Mouse (Mus musculus) intestine, embryonic 16.5 days (tissue): ENCODE measurements around the gene Cdh20. TPM values are rescaled to one million over a fixed set of nuclear protein-coding genes. Genes with fewer than 3 reads are reported as not detected.
"Not testable (repeated sequence)": the region's sequence is repeated elsewhere in the genome, so short reads cannot be mapped to it uniquely, and the experiment has no call there.

Experiments used
- ATAC-seq: fragments of 200-750 bp; cut with Nextera tagmentation; 2 replicates; pipeline ENCODE4 v1.8.0; 2017; ENCODE audit warnings: moderate TSS enrichment, moderate library complexity
- H3K27ac ChIP-seq: fragments of 300-500 bp; sonication (generic); 2 replicates; pipeline ENCODE4 v1.5.1; 2014; ENCODE audit warnings: mild to moderate bottlenecking, low read length
- H3K27me3 ChIP-seq: fragments of 300-500 bp; sonication (generic); replicated peaks from 2 replicates; pipeline ENCODE4 v1.6.1; 2014; ENCODE audit warnings: low read length, control low read depth, mixed read lengths; ENCODE audit not compliant: control insufficient read depth, insufficient read depth
- H3K36me3 ChIP-seq: fragments of 300-500 bp; sonication (generic); 2 replicates; pipeline ENCODE4 v1.6.1; 2014; ENCODE audit warnings: low read length, control low read depth; ENCODE audit not compliant: control insufficient read depth, insufficient read depth
- H3K4me1 ChIP-seq: fragments of 300-500 bp; sonication (generic); 2 replicates; pipeline ENCODE4 v1.6.1; 2014; ENCODE audit warnings: low read length, control low read depth, mixed read lengths; ENCODE audit not compliant: control insufficient read depth, insufficient read depth
- H3K4me2 ChIP-seq: fragments of 300-500 bp; sonication (generic); 2 replicates; pipeline ENCODE4 v1.6.1; 2014; ENCODE audit warnings: low read depth, low read length, control low read depth
- H3K4me3 ChIP-seq: fragments of 300-500 bp; sonication (generic); 2 replicates; pipeline ENCODE4 v1.5.1; 2014; ENCODE audit warnings: mild to moderate bottlenecking, low read length
- H3K9ac ChIP-seq: fragments of 300-500 bp; sonication (generic); 2 replicates; pipeline ENCODE4 v1.6.1; 2014; ENCODE audit warnings: low read depth, low read length
- H3K9me3 ChIP-seq: fragments of 300-500 bp; sonication (generic); 2 replicates; pipeline ENCODE4 v1.6.1; 2016; ENCODE audit warnings: low read length, control low read depth; ENCODE audit not compliant: control insufficient read depth
- WGBS: fragments of 180-500 bp; shearing (Covaris S2); extraction: QIAGEN DNeasy Blood & Tissue Kit; methylation state at CpG from one replicate; pipeline ENCODE4 v1.1.7; 2014; 5-methylcytosine and 5-hydroxymethylcytosine counted together
- polyA plus RNA-seq: library from polyadenylated mRNA; unstranded; fragments of >200 nt; fragmentation: Nextera tagmentation; extraction: Ambion mirVana; gene quantifications from 2 replicates; pipeline ENCODE4 v1.2.1, GENCODE M21; 2015

The Cdh20 gene
- polyA plus RNA-seq, 1 experiment from 2014 or later: 0.10 TPM

DNA sequence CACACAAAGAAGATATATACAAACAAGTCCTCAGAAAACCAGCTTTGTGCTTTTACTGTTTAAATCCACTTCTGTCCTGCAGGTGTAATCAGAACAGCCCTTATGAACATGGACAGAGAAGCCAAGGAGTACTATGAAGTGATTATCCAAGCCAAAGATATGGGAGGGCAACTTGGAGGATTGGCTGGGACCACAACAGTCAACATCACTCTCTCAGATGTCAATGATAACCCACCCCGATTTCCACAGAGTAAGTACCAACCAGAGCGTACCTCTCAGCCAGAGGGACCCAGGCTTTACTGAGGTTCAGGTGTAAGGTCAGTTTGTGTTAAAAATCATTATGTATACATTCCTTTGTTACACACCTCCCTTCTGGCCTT is 176.8 kb downstream of the Cdh20 start:
- no peak for ATAC-seq

DNA sequence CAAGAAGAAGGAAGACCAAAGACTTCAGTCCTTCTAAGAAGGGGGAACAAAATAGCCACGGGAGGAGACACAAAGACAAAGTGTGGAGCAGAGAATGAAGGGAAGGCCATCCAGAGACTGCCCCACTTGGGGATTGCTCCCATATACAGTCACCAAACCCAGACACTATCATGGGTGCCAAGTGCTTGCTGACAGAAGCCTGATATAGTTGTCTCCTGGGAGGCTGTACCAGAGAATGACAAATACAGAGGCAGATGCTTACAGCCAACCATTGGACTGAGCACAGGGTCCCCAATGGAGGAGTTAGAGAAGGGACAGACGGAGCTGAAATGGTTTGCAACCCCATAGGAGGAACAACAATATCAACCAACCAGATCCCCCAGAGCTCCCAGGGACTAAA is 181.3 kb downstream of the Cdh20 start:
- H3K9me3 ChIP-seq, H3K4me1 ChIP-seq, ATAC-seq, H3K4me2 ChIP-seq, H3K4me3 ChIP-seq, H3K36me3 ChIP-seq, H3K27ac ChIP-seq, H3K27me3 ChIP-seq, H3K9ac ChIP-seq: not testable (repeated sequence)
- 86% methylated on average over 2 of the region's 2 CpGs for WGBS

More for the DNA sequence above, 176.8 kb downstream of the Cdh20 start:
- no peaks in the 10 kb centered on the region for H3K4me1 ChIP-seq
- no peak overlapping the region for H3K4me2 ChIP-seq
- H3K27me3 ChIP-seq: no peaks in the 10 kb centered on the region
- H3K9me3 ChIP-seq: no peaks in the 10 kb centered on the region
- WGBS: 77% methylated on average over 2 of the region's 2 CpGs
- no peak overlapping the region for H3K4me3 ChIP-seq
- no peaks in the 10 kb centered on the region for H3K36me3 ChIP-seq
- H3K9ac ChIP-seq: no peak overlapping the region
- H3K27ac ChIP-seq: no peak overlapping the region

DNA sequence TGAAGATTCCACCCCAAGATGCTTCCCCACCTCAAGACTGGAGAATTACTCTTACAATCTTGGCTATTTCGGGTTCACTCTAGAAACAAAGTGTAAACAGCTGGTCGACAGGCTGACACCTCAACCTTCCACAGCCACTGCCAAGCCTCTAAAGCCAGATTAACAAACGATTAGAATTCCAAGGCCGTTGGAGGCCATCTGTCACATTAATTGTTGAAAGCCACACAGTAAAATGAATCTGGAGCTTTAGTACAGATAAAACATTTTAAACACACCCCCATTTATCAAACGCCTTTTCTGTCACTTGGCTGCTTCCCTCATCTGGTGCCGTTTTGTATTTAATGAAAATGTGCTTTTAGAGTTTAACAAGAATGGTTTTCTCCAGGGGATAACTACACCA is 188.7 kb downstream of the Cdh20 start:
- Histone ChIP-seq H3K4me1 (no peaks in the 10 kb centered on the region), H3K9me3 (no peaks in the 10 kb centered on the region), H3K4me2 (no peak overlapping the region), H3K36me3 (no peaks in the 10 kb centered on the region), H3K27me3 (no peaks in the 10 kb centered on the region), H3K4me3 (no peak overlapping the region), H3K27ac (no peak overlapping the region), H3K9ac (no peak overlapping the region)
- ATAC-seq: no peak
- WGBS: 21% methylated on average over 6 of the region's 6 CpGs

DNA sequence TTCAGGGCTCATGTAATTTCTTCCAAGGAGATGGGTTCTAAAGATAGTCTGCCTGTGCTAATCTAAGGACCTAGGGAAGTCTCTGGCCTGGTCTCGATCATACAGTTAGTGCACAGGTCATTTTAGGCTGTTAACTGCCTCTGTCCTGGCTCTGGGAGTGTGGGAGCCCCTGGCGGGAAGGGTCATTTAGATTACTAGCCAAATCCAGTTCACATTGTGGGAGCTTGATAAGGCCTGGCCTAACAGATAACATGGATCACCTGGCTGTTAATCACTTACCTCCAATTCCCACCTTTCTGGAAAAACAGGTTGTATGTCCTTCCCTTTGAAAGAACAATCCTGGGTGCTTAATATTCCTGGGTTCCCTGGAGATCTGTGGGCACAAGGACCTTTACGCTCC is 193.3 kb downstream of the Cdh20 start:
- H3K9ac ChIP-seq: no peak overlapping the region
- H3K4me2 ChIP-seq: no peak overlapping the region
- H3K4me3 ChIP-seq: no peak overlapping the region
- no peaks in the 10 kb centered on the region for H3K4me1 ChIP-seq
- H3K27me3 ChIP-seq: no peaks in the 10 kb centered on the region
- H3K27ac ChIP-seq: no peak overlapping the region
- 55% methylated on average over 3 of the region's 3 CpGs for WGBS
- peak; percentile 99 for ATAC-seq
- no peaks in the 10 kb centered on the region for H3K36me3 ChIP-seq
- H3K9me3 ChIP-seq: no peaks in the 10 kb centered on the region

DNA sequence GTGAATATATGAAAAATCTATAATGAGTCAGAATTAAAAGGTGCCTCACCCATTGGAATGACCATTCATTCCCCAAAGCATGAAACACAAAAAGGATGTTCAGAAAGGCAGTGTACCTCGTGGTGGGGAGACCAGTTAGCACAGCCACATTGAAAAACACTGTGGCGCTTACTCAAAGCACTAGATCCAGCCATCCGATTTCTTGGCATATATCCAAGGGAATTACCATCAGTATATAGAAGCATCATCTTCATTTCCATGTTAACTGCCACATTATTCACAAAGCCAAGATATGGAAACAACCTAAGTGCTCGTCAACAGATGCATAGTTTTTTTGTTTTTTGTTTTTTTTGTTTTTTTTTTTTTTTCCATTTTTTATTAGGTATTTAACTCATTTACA is 193.9 kb downstream of the Cdh20 start:
- Histone ChIP-seq H3K4me3 (no peak overlapping the region), H3K9me3 (no peaks in the 10 kb centered on the region), H3K4me2 (no peak overlapping the region), H3K36me3 (no peaks in the 10 kb centered on the region), H3K27ac (no peak overlapping the region), H3K9ac (no peak overlapping the region), H3K27me3 (no peaks in the 10 kb centered on the region), H3K4me1 (no peaks in the 10 kb centered on the region)
- no peak for ATAC-seq
- WGBS: 79% methylated on average over 4 of the region's 4 CpGs

DNA sequence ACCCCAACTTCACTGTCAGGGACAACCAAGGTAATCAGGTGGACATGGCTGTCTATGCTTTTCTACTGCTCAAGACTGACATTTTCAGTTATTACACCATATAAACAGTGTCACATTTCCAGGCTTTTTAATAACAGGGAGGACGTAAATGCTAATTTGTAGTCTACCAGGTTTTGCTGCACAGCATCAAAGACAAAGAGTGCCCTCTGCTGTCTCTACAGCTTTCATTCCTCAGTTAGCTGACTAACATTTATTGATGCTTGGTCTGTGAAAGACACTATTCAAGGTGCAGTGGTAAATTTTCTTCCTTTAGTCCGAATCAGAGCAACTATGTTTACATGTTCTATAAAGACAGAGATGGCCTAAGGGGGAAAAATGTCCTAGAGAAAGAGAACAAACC is 210.7 kb downstream of the Cdh20 start:
- Histone ChIP-seq H3K4me1 (no peaks in the 10 kb centered on the region), H3K36me3 (no peaks in the 10 kb centered on the region), H3K27ac (no peak overlapping the region), H3K4me2 (no peak overlapping the region), H3K9ac (no peak overlapping the region), H3K4me3 (no peak overlapping the region), H3K27me3 (no peaks in the 10 kb centered on the region), H3K9me3 (no peaks in the 10 kb centered on the region)
- ATAC-seq: no peak
- 42% methylated on average over 2 of the region's 2 CpGs for WGBS

DNA sequence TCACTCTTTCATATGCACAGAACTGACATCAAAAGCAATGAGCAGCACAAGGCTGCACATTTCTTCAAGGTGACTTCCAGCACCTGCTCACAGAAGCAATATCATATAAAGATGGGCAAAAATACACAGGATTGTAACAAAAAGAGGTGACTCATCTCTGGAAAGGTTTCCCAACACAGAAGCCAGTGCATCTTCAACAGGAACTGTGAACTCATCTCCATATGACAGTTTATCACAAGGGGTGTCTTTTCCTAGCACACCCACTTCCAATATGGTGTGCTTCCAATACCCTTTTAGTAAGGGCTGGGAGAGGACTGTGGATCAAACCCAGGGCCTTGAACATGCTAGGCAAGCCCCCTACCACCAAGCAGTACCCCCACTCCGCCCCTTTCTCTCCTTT is 211.9 kb downstream of the Cdh20 start:
- Histone ChIP-seq H3K9me3 (no peaks in the 10 kb centered on the region), H3K36me3 (no peaks in the 10 kb centered on the region), H3K4me2 (no peak overlapping the region), H3K4me1 (no peaks in the 10 kb centered on the region), H3K9ac (no peak overlapping the region), H3K27ac (no peak overlapping the region), H3K4me3 (no peak overlapping the region), H3K27me3 (no peaks in the 10 kb centered on the region)
- ATAC-seq: no peak
- 58% methylated on average over 1 of the region's 1 CpGs for WGBS

DNA sequence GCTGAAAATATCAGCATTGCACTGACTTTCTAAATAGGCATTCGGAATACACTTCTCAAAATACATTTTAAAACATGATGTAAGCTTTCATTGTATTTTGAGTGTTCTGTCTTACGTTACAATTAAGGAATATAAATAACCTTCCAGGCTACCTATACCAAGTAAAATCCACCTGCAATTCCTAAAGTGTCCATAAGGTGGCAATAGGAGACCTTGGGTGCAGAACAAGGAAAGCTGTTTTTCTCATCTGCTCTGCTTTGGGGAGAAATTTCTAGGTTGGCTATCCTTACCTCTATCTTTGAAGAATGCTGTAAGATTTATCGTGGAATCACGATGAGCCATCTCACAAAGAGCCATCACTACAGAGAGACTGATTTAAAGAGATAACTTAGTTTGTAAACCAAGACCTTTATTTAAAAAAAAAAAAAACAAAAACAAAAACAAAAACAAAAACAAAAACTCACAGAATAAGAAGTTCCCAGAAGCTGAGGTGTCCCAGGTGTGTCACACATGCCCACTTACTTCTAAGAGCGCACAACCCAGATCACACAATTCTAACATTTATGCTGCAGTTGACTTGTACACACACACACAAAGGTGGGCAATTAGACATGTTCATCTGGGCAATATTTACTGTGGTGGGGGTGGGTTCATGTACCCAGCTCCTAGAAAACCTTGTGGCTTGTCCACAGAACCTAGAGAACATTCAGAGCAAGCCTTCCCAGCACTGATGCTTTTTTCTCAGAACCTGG is 218.1 kb downstream of the Cdh20 start:
- Histone ChIP-seq H3K9ac (no peak overlapping the region), H3K36me3 (no peaks in the 10 kb centered on the region), H3K4me3 (no peak overlapping the region), H3K27me3 (no peaks in the 10 kb centered on the region), H3K4me2 (no peak overlapping the region), H3K4me1 (no peaks in the 10 kb centered on the region), H3K9me3 (no peaks in the 10 kb centered on the region), H3K27ac (no peak overlapping the region)
- peak; percentile 53; the same call in 1 of the 2 replicates for ATAC-seq
- 25% methylated on average over 5 of the region's 5 CpGs for WGBS

DNA sequence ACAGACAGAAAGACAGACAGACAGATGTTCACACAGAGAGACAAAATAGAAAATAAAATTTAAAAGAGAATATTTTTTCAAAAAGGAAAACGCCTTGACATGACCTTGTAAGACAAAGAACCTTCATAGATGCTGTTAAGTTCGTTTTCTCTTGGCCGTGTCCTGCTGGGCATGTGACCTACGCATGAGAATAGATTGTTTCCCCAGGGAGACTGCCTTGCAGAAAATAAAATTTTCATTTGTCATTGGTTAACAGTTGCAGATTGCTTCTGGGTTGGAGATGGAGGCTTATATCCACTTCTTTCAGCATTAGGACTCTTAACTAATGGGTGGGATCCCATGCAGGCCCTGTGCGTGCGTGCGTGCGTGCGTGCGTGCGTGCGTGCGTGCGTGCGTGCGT is 219.2 kb downstream of the Cdh20 start:
- no peaks in the 10 kb centered on the region for H3K36me3 ChIP-seq
- H3K27me3 ChIP-seq: no peaks in the 10 kb centered on the region
- no peaks in the 10 kb centered on the region for H3K9me3 ChIP-seq
- ATAC-seq: no peak
- H3K4me1 ChIP-seq: no peaks in the 10 kb centered on the region
- WGBS: 89% methylated on average over 16 of the region's 16 CpGs
- no peak overlapping the region for H3K9ac ChIP-seq
- no peak overlapping the region for H3K4me2 ChIP-seq
- H3K27ac ChIP-seq: no peak overlapping the region
- no peak overlapping the region for H3K4me3 ChIP-seq

DNA sequence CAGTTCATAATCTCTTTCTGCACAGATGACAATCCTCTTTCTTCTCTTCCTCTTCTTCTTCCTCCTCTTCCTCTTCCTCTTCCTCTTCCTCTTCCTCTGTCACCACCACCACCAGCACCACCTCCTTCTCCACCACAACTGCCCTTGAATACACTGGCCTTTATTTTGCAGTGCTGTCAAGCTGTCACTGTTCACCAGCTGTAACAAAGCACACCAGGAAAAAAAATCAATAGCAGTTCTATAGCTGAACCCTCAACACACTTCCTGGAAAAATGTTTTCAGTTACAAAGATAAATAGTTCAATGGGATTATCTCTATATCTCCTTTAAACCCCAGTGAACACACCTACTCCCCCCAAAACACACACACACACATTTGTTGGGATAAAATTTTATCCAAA is 224.1 kb downstream of the Cdh20 start:
- H3K4me3 ChIP-seq: no peak overlapping the region
- H3K36me3 ChIP-seq: no peaks in the 10 kb centered on the region
- ATAC-seq: no peak
- no peak overlapping the region for H3K27ac ChIP-seq
- peaks cover 7% of the 10 kb centered on the region; the same call in 1 of the 2 replicates for H3K4me1 ChIP-seq
- H3K27me3 ChIP-seq: no peaks in the 10 kb centered on the region
- H3K4me2 ChIP-seq: no peak overlapping the region
- no peak overlapping the region for H3K9ac ChIP-seq
- no peaks in the 10 kb centered on the region for H3K9me3 ChIP-seq
